Mouse (Mus musculus): ENCODE measurements around the gene Maml2.

Maml2 gene

DNA sequence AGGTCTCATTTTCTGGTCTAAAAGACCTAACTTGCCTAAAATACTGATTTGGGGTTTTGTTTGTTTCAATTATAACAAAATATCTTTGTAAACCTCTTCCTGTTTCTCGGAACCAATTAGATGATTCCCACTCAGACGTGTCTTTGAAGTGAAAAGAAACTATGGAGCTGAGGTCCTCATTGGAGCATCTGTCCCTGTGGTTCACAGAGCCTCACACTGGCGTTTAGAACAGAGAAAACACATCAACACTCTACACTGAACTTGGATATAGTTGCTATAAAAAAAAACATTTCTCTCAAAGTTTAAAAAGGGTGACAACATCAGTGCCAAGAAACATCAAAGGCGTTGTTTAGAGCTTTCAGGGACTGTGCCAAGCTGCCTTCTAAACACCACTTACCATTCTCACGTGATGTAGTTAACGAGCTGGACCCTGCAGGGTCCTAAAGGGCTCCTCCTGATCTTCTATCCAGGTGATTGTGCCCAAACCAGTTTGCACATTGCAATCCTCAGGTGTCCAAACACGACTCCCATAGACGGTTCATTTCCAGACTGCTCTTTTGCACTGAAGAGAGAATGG is 309.9 kb downstream of the Maml2 start:
- no peak for DNase-seq (ENCODE audit: low read depth, low spot score)

DNA sequence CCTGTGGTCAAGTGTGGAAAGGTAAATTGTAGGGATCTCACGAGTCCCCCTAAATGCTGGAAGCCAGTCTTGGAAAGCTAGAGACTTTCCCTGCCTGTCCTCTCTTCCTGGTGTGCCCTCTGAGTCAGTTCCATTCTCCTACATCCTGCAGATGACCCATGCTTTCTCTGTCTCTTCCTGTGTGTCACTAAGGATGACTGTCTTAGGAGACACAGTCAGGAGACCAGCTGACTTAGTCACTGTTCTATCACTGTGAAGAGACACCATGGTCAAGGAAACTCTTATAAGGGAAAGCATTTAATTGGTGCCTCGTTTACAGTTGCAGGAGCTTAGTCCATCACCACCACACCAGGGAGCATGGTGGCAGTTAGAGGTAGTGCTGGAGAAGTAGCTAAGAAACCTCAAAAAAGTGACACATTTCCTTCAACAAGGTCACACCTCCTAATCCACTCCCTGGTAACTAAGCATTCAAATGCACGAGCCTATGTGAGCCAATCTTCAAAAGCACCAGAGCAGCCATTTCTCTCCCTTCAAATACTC is 310.8 kb downstream of the Maml2 start:
- DNase-seq (ENCODE audit: low read depth, low spot score): no peak

- no peak for DNase-seq (ENCODE audit: low read depth, low spot score)
These were observed 313.8 kb downstream of the Maml2 start for GRCm38 (mm10) chr9:13611561-13611960.

DNA sequence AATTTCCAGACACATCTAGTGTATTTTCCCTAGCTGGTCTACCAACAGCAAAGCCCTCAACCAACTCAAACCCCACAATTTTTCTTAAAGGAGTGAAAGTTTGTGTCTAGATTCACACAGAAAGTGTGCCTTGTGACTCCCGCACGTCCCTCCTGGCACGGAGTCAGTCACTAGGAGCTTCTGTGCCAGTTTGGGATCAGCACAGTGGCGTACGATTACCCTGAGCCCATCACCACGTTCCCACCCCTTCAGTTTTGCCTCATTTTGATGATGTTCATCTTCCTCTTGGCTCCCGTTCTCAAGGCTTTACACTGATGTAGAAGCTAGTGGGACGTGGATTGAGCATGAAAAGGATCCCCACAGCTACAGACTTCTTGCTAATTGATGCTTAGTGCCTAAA is 314.6 kb downstream of the Maml2 start:
- DNase-seq (ENCODE audit: low read depth, low spot score): no peak

GRCm38 (mm10) chr9:13613325-13614268 is 315.8 kb downstream of the Maml2 start:
- DNase-seq (ENCODE audit: low read depth, low spot score): peak; percentile 71

DNA sequence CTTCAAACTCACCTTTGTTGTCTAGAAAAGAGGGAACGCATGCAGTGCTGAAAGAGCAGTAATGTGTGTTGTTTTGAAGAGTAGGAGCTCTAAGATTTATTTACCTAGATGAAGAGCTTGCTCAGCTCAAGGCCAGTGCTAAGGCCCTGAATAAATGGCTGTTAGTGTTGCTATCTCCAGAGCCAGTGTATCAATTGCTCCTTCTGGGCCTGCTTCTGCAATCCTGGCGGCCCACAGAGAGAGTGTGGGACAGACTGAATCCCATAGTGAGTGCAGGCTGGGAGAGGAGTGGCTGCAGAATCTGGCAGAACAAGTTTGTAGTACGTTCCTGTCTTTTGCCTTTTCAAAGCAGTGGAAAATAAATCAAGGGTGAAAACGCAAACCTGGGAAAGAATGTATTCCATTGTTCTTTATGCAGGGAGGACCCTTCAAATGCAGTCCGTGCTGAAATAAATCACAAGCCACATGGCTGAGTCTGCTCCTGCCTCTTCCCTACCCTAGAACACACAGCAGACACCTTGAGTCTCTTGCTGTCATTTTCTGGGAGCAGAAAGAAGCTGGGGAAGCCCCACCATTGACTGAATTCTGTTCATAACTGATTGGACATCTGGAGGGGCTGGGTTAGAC is 318.7 kb downstream of the Maml2 start:
- DNase-seq (ENCODE audit: low read depth, low spot score): no peak

DNA sequence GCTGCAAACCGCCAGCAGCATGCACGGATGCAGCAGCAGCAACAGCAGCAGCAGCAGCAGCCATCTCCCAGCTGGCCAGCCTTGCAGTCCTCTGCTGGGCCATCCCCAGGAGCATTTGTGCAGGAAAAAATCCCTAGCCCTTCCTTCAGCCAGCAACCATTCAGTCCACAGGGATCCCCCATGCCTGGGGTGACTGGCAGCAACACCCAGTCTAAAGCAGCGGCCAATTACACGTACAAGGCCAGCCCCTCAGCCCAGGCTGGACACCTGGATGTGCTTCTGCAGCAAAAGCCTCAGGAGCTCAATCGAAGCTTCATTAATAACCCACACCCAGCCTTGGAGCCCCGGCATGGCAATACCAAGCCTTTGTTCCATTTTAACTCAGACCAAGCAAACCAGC is 323.0 kb downstream of the Maml2 start:
- DNase-seq (ENCODE audit: low read depth, low spot score): no peak

DNA sequence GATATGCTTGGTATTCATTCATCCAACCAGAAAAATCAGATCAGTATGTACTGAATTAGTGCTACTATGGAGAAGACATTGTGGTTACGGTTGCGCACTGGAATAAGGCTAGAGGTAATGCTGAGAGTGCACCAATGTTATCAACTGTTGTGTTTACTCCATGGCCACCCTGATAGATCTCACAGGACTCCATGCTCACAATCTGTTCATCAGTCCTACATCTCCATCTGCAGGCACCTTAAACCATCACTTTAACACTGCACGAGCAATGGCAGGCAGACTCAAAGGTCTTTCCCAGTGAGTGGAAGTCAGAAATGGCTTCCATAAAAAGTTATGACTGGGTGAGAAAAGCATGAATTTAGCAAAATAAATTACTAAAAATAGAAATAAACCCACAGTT is 324.2 kb downstream of the Maml2 start:
- DNase-seq (ENCODE audit: low read depth, low spot score): no peak

- no peak for DNase-seq (ENCODE audit: low read depth, low spot score)
These were observed 324.7 kb downstream of the Maml2 start for GRCm38 (mm10) chr9:13622426-13622825.

DNA sequence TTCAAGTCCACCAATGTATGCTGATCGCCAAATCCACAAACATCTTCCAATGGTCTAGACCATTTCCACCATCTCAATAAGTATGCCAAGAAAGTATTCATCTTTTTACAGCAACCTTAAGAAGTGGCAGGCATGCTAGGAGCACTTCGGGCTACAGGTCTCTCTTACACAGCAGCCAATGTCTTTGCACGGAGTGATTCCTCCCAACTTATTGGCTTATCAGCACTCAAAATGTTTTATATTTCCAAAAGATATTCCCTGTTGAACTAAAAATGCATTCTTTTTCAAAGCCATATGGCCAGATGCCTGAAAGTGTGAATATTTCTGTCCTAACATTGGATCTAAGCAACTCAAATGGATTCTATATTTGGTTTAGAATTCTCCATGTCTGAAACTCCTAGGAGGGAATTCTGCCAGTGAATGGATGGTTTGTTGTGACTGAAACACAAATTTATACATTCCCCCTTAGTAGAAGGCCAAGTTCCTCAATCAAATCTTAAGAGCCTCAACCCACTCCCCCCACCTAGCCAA is 326.2 kb downstream of the Maml2 start:
- DNase-seq (ENCODE audit: low read depth, low spot score): no peak

- no peak for DNase-seq (ENCODE audit: low read depth, low spot score)
These were observed 327.0 kb downstream of the Maml2 start for GRCm38 (mm10) chr9:13624780-13625179.

DNA sequence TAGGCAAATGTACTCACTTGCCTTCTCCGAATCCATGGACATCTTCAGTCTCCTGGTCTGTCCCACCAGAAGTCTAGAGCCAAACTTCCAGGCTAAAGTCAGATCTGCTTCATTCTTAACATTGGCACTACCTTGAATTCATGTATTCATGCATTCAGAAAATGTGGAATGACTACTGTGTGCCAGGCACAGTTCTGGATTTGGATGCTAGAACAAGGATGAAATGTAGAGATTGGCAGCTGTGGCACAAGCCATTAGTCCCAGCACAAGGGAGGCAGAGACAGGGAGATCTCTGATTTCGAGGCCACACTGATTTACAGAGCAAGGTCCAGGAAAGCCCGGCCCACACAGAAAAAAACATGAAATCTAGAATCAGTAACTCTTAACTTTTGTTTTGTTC is 327.5 kb downstream of the Maml2 start:
- DNase-seq (ENCODE audit: low read depth, low spot score): no peak

DNA sequence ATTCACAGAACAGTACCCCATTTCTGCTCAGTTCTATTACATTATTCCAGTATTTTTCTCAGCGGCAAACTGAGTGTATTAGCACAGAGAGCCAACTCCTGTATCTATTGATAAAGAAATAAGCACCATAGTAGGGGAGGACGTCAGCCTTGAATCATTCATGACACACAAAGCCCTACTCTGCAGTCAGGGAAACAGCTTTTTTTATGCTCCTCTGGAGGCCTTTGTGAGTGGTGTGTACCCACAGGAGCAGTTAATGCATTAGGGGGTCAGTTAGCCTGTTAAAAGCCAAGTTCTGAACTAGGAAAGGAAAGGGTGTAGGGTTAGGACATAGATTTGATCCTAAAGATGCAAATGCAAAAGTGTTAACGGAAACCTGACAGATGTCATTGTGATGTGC is 328.7 kb downstream of the Maml2 start:
- DNase-seq (ENCODE audit: low read depth, low spot score): no peak

DNA sequence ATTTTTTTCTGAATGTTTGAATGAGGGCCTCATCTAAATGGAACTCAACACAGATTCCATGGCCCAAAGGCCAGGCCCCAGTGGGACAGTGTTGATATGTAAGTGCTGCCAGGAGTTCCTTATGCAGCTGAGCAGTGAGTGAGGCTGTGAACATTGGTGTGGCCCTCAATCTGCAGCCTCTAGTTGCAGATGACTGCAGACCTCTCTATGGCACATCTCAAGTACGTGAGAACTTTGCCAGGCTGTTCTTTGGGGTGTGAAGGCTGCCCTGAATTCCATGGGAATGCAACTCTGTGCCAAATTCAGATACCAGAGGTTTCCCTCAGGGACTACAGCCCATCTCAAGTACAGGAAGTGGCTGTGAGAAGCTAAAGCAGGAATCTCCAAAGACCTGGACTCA is 335.6 kb downstream of the Maml2 start:
- DNase-seq (ENCODE audit: low read depth, low spot score): no peak

- no peak for DNase-seq (ENCODE audit: low read depth, low spot score)
These were observed 341.9 kb downstream of the Maml2 start for GRCm38 (mm10) chr9:13639655-13640054.

GRCm38 (mm10) chr9:13645153-13645552 is 347.4 kb downstream of the Maml2 start:
- no peak for DNase-seq (ENCODE audit: low read depth, low spot score)

- DNase-seq (ENCODE audit: low read depth, low spot score): peak; percentile 19
These were observed 353.3 kb downstream of the Maml2 start for GRCm38 (mm10) chr9:13651065-13651464.

GRCm38 (mm10) chr9:13651828-13652227 is 354.1 kb downstream of the Maml2 start:
- no peak for DNase-seq (ENCODE audit: low read depth, low spot score)

- peak; percentile 24 for DNase-seq (ENCODE audit: low read depth, low spot score)
These were observed 354.7 kb downstream of the Maml2 start for GRCm38 (mm10) chr9:13652389-13652877.

GRCm38 (mm10) chr9:13652917-13653316 is 355.2 kb downstream of the Maml2 start:
- DNase-seq (ENCODE audit: low read depth, low spot score): peak; percentile 46

- peak; percentile 33 for DNase-seq (ENCODE audit: low read depth, low spot score)
These were observed 364.2 kb downstream of the Maml2 start for GRCm38 (mm10) chr9:13661768-13662623.
